Mouse (Mus musculus) neural tube, embryonic 14.5 days (tissue): ENCODE measurements around the gene Btbd6. TPM values are rescaled to one million over a fixed set of nuclear protein-coding genes. Genes with fewer than 3 reads are reported as not detected.

Source experiments
- ATAC-seq: fragments of 200-750 bp; cut with Nextera tagmentation; 2 replicates; pipeline ENCODE4 v1.8.0; 2017; ENCODE audit warnings: low read depth, mild to moderate bottlenecking, moderate TSS enrichment, moderate library complexity
- H3K27ac ChIP-seq: fragments of 300-500 bp; sonication (generic); 2 replicates; pipeline ENCODE4 v1.5.1; 2014; ENCODE audit warnings: low read depth, mild to moderate bottlenecking, control low read depth, low read length, moderate library complexity, mixed read lengths
- H3K27me3 ChIP-seq: fragments of 300-500 bp; sonication (generic); 2 replicates; pipeline ENCODE4 v1.6.1; 2014; ENCODE audit warnings: low read length; ENCODE audit not compliant: control insufficient read depth, insufficient read depth
- H3K36me3 ChIP-seq: fragments of 300-500 bp; sonication (generic); 2 replicates; pipeline ENCODE4 v1.6.1; 2014; ENCODE audit warnings: low read length, mixed read lengths; ENCODE audit not compliant: control insufficient read depth, insufficient read depth
- H3K4me1 ChIP-seq: fragments of 300-500 bp; sonication (generic); 2 replicates; pipeline ENCODE4 v1.6.1; 2014; ENCODE audit warnings: low read length; ENCODE audit not compliant: control insufficient read depth, insufficient read depth
- H3K4me2 ChIP-seq: fragments of 300-500 bp; sonication (generic); 2 replicates; pipeline ENCODE4 v1.6.1; 2014; ENCODE audit warnings: mild to moderate bottlenecking, low read depth, low read length, control low read depth
- H3K4me3 ChIP-seq: fragments of 300-500 bp; sonication (generic); 2 replicates; pipeline ENCODE4 v1.5.1; 2014; ENCODE audit warnings: low read depth, low read length, control low read depth, mixed read lengths
- H3K9ac ChIP-seq: fragments of 300-500 bp; sonication (generic); replicated peaks from 2 replicates; pipeline ENCODE4 v1.6.1; 2014; ENCODE audit warnings: low read depth, mild to moderate bottlenecking, control low read depth, low read length, mixed read lengths
- H3K9me3 ChIP-seq: fragments of 300-500 bp; sonication (generic); 2 replicates; pipeline ENCODE4 v1.6.1; 2016; ENCODE audit warnings: low read length; ENCODE audit not compliant: control insufficient read depth
- WGBS: fragments of 180-500 bp; shearing (Covaris S2); extraction: QIAGEN DNeasy Blood & Tissue Kit; methylation state at CpG from one replicate; pipeline ENCODE4 v1.1.7; 2014; 5-methylcytosine and 5-hydroxymethylcytosine counted together
- polyA plus RNA-seq: library from polyadenylated mRNA; unstranded; fragments of >200 nt; fragmentation: Nextera tagmentation; extraction: Ambion mirVana; gene quantifications from 2 replicates; pipeline ENCODE4 v1.2.1, GENCODE M21; 2014

Gene Btbd6
- polyA plus RNA-seq: 48.1 and 55.5 TPM in 2 replicates

GRCm38 (mm10) chr12:112976371-112977073 lies at the start of gene Btbd6:
Gene Btbd6 (plus strand): TSS chr12:112976482.
- Histone ChIP-seq H3K9ac (peak within 1 kb of the TSS; percentile 82), H3K27ac (peak within 1 kb of the TSS; percentile 94), H3K4me3 (peak within 1 kb of the TSS; percentile 73), H3K9me3 (no peaks in the 10 kb centered on the region), H3K27me3 (no peaks in the 10 kb centered on the region), H3K36me3 (peaks cover 41% of the 10 kb centered on the region), H3K4me2 (peak within 1 kb of the TSS; percentile 85), H3K4me1 (peaks cover 12% of the 10 kb centered on the region)
- under 1% methylated on average over 75 of the region's 80 CpGs for WGBS
- ATAC-seq: peak; percentile 96

GRCm38 (mm10) chr12:112927265-112927664 lies 49.0 kb upstream of the Btbd6 start:
- WGBS: 69% methylated on average over 14 of the region's 14 CpGs
- ATAC-seq: no peak
- H3K36me3 ChIP-seq: no peaks in the 10 kb centered on the region
- H3K4me1 ChIP-seq: peaks cover 17% of the 10 kb centered on the region; the same call in 1 of the 2 replicates
- no peaks in the 10 kb centered on the region for H3K9me3 ChIP-seq
- no peak overlapping the region for H3K9ac ChIP-seq
- peak overlapping the region; percentile 77; the same call in 1 of the 2 replicates for H3K4me2 ChIP-seq
- H3K4me3 ChIP-seq: no peak overlapping the region
- H3K27me3 ChIP-seq: no peaks in the 10 kb centered on the region; the same call in 1 of the 2 replicates
- no peak overlapping the region for H3K27ac ChIP-seq

GRCm38 (mm10) chr12:112928401-112929241 lies 47.7 kb upstream of the Btbd6 start:
- H3K4me2 ChIP-seq: peak overlapping the region; percentile 77
- H3K9me3 ChIP-seq: no peaks in the 10 kb centered on the region
- H3K4me1 ChIP-seq: peaks cover 10% of the 10 kb centered on the region; the same call in 1 of the 2 replicates
- peak overlapping the region; percentile 83 for H3K9ac ChIP-seq
- H3K4me3 ChIP-seq: peak overlapping the region; percentile 67
- no peaks in the 10 kb centered on the region; the same call in 1 of the 2 replicates for H3K27me3 ChIP-seq
- H3K27ac ChIP-seq: peak overlapping the region; percentile 86
- no peaks in the 10 kb centered on the region for H3K36me3 ChIP-seq
- ATAC-seq: peak; percentile 61
- WGBS: 3% methylated on average over 94 of the region's 124 CpGs

GRCm38 (mm10) chr12:112929562-112930352 lies 46.5 kb upstream of the Btbd6 start, which contains the start of gene Jag2:
Gene Jag2 (minus strand): TSS chr12:112929776.
- peaks cover 10% of the 10 kb centered on the region; the same call in 1 of the 2 replicates for H3K4me1 ChIP-seq
- peak within 1 kb of the TSS; percentile 67 for H3K4me3 ChIP-seq
- under 1% methylated on average over 49 of the region's 85 CpGs for WGBS
- H3K27me3 ChIP-seq: no peaks in the 10 kb centered on the region; the same call in 1 of the 2 replicates
- peak within 1 kb of the TSS; percentile 77 for H3K4me2 ChIP-seq
- no peaks in the 10 kb centered on the region for H3K36me3 ChIP-seq
- peak within 1 kb of the TSS; percentile 83 for H3K9ac ChIP-seq
- H3K27ac ChIP-seq: peak within 1 kb of the TSS; percentile 86
- peak; percentile 66 for ATAC-seq
- H3K9me3 ChIP-seq: no peaks in the 10 kb centered on the region

- H3K4me2 ChIP-seq: no peak overlapping the region
- H3K4me1 ChIP-seq: peaks cover 7% of the 10 kb centered on the region; the same call in 1 of the 2 replicates
- 72% methylated on average over 7 of the region's 7 CpGs for WGBS
- ATAC-seq: no peak
- H3K9ac ChIP-seq: no peak overlapping the region
- H3K9me3 ChIP-seq: no peaks in the 10 kb centered on the region
- no peaks in the 10 kb centered on the region; the same call in 1 of the 2 replicates for H3K27me3 ChIP-seq
- no peak overlapping the region for H3K27ac ChIP-seq
- H3K36me3 ChIP-seq: no peaks in the 10 kb centered on the region
- H3K4me3 ChIP-seq: no peak overlapping the region
Observed at GRCm38 (mm10) chr12:112932647-112933046, 43.6 kb upstream of the Btbd6 start.

GRCm38 (mm10) chr12:112937906-112938305 lies 38.4 kb upstream of the Btbd6 start:
- H3K4me1 ChIP-seq: peaks cover 15% of the 10 kb centered on the region; the same call in 1 of the 2 replicates
- WGBS: 48% methylated on average over 9 of the region's 9 CpGs
- H3K27ac ChIP-seq: no peak overlapping the region
- H3K4me2 ChIP-seq: no peak overlapping the region
- no peaks in the 10 kb centered on the region for H3K9me3 ChIP-seq
- H3K36me3 ChIP-seq: no peaks in the 10 kb centered on the region
- ATAC-seq: no peak
- no peaks in the 10 kb centered on the region for H3K27me3 ChIP-seq
- H3K4me3 ChIP-seq: no peak overlapping the region
- H3K9ac ChIP-seq: no peak overlapping the region

GRCm38 (mm10) chr12:112938366-112938765 lies 37.9 kb upstream of the Btbd6 start:
- H3K36me3 ChIP-seq: no peaks in the 10 kb centered on the region
- no peak for ATAC-seq
- WGBS: 88% methylated on average over 10 of the region's 10 CpGs
- H3K27ac ChIP-seq: no peak overlapping the region
- H3K9ac ChIP-seq: no peak overlapping the region
- H3K4me2 ChIP-seq: no peak overlapping the region
- H3K4me1 ChIP-seq: peaks cover 15% of the 10 kb centered on the region; the same call in 1 of the 2 replicates
- H3K27me3 ChIP-seq: no peaks in the 10 kb centered on the region
- H3K4me3 ChIP-seq: no peak overlapping the region
- no peaks in the 10 kb centered on the region for H3K9me3 ChIP-seq

- H3K27ac ChIP-seq: no peak overlapping the region
- 64% methylated on average over 10 of the region's 10 CpGs for WGBS
- no peak overlapping the region for H3K4me2 ChIP-seq
- no peaks in the 10 kb centered on the region for H3K9me3 ChIP-seq
- H3K36me3 ChIP-seq: no peaks in the 10 kb centered on the region
- no peak overlapping the region for H3K9ac ChIP-seq
- no peak overlapping the region for H3K4me3 ChIP-seq
- H3K27me3 ChIP-seq: no peaks in the 10 kb centered on the region
- ATAC-seq: no peak
- peaks cover 15% of the 10 kb centered on the region; the same call in 1 of the 2 replicates for H3K4me1 ChIP-seq
Observed at GRCm38 (mm10) chr12:112938873-112939565, 37.3 kb upstream of the Btbd6 start.
